Mouse (Mus musculus): ENCODE data around the gene Specc1l. TPM values are rescaled to one million over a fixed set of nuclear protein-coding genes. Genes with fewer than 3 reads are reported as not detected.

Gene Specc1l
- total RNA-seq, 1 experiment from 2014 or later, result 43.6 TPM

Other genes starting within 250 kb of the Specc1l start
- 2.5 and 3.2 TPM in 2 replicates for gene Gnaz, start 244.9 kb upstream of the Specc1l start, total RNA-seq (2021)
- 0.52 and 0.53 TPM in 2 replicates for gene Rsph14, start 179.5 kb upstream of the Specc1l start, total RNA-seq (2021)
- gene Rab36, start 175.0 kb upstream of the Specc1l start, total RNA-seq (2021), result 9.7 and 13.7 TPM in 2 replicates
- gene Bcr, start 151.5 kb upstream of the Specc1l start, total RNA-seq (2021), result 26.3 and 27.1 TPM in 2 replicates
- gene Adora2a, start 104.8 kb downstream of the Specc1l start, total RNA-seq (2021), result 6.9 and 10.6 TPM in 2 replicates
- 2.4 and 24.2 TPM in 2 replicates for gene Upb1, start 189.0 kb downstream of the Specc1l start, total RNA-seq (2021)